Mouse (Mus musculus): ENCODE data around the gene Dbp.
"Not testable (repeated sequence)": the region's sequence is repeated elsewhere in the genome, so short reads cannot be mapped to it uniquely, and the experiment has no call there.

Gene Dbp

GRCm38 (mm10) chr7:45704730-45705442, at the start of gene Dbp:
Gene Dbp, plus strand, starts transcription at chr7:45705088.
- in situ Hi-C loops (cut with MboI; ENCODE audit: unreplicated experiment in 2 of 2), result loop anchor here (25.0 kb wide), 2 partner anchors 693 to 1168 kb away; partner anchors contain the start of genes Pold1 (in 2 of the 2), Spib (in 2 of the 2), Rras (in 1 of the 2) and Scaf1 (in 1 of the 2)

- in situ Hi-C loops (cut with MboI; ENCODE audit: unreplicated experiment in 2 of 2), result no loop called here
These were observed 44.0 kb upstream of the Dbp start for GRCm38 (mm10) chr7:45660746-45661478.

- in situ Hi-C loops (cut with MboI; ENCODE audit: unreplicated experiment in 2 of 2), result not testable (repeated sequence)
These were observed 43.2 kb upstream of the Dbp start for GRCm38 (mm10) chr7:45661702-45662101.

- in situ Hi-C loops (cut with MboI; ENCODE audit: unreplicated experiment in 2 of 2), result no loop called here
These were observed 39.4 kb upstream of the Dbp start for GRCm38 (mm10) chr7:45665303-45666138.

DNA sequence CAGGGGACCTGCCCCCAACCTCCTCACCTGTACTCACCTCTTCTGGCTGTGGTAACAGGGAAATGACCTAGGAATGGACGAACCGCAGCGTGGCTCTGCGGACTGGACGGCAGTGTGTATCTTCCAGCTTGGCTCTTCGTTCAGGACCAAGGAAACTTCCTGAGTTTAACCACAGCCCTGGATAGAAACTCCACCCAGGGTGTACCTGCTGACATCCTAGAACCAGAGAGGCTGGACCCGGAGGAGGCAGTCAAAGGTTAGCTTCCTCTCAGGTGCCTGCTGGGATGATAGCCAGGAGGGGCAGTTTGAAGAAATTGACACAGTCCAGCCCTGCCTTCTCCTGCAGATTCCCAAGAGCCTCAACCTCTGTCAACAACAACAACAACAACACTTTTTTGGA, 38.7 kb upstream of the Dbp start, which contains the start of gene Fut2:
Gene Fut2, minus strand, starts transcription at position 234 of the 400 bp plus-strand sequence.
- in situ Hi-C loops (cut with MboI; ENCODE audit: unreplicated experiment in 2 of 2), result no loop called here

DNA sequence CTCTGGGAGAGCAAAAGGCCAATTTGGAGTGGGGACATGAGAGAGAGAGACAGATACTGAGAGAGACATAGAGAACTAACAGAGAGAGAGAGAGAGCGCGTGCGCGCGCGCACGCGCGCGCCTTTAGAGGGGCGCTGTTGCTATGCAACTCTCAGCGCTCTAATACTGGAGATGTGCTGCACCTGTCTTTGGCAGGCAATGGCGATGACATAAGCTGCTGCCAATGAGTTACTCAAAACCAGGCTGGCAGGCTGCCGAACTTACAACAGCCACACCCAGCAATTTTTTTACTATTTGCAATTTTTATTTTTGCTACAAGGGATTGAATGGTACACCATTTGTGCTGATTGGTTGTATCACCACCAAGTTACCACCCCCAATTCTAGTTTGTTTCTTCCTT, 37.1 kb upstream of the Dbp start:
- in situ Hi-C loops (cut with MboI; ENCODE audit: unreplicated experiment in 2 of 2), result no loop called here

DNA sequence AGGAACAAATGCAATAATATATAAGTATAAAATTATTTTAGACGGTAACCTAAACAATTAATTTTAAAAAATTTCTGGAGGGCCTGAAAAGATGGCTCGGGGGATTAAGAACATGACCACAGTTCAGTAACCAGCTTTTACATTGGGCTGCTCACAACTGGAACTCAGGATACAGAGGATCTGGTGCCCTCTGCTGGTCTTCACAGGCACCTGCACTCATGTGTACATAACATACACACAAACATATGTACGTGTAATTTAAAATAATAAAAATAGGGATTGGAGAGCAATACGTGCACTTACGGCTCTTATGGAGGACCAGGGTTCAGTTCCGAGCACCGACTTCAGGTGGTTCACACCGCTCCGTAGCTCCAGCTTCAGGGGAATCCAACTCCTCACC, 36.0 kb upstream of the Dbp start:
- in situ Hi-C loops (cut with MboI; ENCODE audit: unreplicated experiment in 2 of 2), result no loop called here

DNA sequence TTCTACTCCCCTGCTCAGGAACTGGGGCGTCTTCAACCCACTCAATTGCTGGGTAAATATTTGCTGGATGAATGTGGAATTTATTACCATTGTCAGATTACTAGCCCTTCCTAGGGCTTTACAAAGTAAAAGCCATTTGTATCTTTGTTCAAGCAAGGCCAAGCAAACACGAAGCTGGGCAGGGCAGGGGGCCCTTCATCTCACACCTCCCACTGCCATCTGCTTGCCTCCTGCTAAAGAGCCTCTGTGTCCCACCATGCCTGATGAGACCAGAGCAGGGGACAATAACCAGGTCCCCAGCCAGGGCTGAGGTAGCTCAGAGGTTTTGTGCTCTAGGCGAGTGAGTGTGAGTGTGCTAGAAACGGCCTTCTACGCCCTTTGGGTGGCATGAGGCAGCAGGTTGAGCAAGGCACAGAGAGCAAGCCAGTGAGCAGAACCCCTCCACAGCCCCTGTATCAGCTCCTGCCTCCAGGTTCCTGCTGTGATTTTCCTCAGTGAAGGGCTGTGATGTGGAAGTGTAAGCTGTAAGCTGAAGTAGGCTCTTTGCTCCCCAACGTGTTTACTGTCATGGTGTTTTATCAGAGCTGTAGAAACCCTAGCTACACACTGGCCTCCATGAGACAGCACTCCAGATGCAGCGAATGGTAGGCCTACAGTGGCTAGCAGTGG, 27.1 kb upstream of the Dbp start:
- in situ Hi-C loops (cut with MboI; ENCODE audit: unreplicated experiment in 2 of 2), result loop anchor here in 1 of 2 experiments (25.0 kb wide), 1 partner anchor 215 kb away; the partner anchor contains the start of genes Bax and Ftl1

- in situ Hi-C loops (cut with MboI; ENCODE audit: unreplicated experiment in 2 of 2), result loop anchor here in 1 of 2 experiments (25.0 kb wide), 1 partner anchor 216 kb away; the partner anchor contains the start of genes Bax and Ftl1
These were observed 26.4 kb upstream of the Dbp start for GRCm38 (mm10) chr7:45678513-45678912.

- in situ Hi-C loops (cut with MboI; ENCODE audit: unreplicated experiment in 2 of 2), result loop anchor here (5.0 to 25.0 kb wide), 3 partner anchors 78 to 218 kb away; partner anchors contain the start of genes Bax (in 1 of the 2) and Ftl1 (in 1 of the 2)
These were observed 24.8 kb upstream of the Dbp start for GRCm38 (mm10) chr7:45679966-45680621.

DNA sequence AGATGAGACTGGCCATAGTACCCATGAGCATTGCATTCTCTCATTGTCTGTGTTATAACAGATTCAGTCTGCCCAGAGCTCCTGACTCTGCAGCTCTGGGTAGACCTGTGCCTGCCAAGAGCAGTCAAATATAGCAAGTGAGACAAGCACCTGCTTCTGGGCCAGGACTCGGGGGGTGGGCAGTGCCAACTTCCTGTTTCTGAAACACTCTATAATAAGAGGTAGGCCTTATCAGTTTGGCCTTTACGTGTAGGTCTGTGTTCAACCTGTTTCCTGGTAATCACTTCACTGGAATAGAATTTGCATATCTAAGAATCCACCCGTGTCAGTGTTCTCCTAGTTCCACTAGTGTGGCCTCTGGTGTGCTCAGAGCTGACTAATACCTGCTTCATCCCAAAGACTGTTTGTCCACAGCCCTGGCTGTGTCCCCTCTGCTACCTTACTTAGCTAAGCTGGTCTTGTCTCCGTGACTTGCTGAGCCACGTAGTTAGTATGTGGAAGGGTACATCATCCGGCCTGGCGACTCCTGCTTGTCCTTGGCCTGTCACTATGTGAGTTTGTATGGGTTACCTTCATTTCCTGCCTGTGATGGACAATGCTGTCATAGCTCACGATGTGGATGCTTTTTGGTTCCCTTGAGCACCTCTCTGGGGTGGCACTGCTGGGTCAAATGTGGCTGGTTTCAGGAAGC, 23.7 kb upstream of the Dbp start:
- in situ Hi-C loops (cut with MboI; ENCODE audit: unreplicated experiment in 2 of 2), result loop anchor here (5.0 to 25.0 kb wide), 3 partner anchors 79 to 219 kb away; partner anchors contain the start of genes Bax (in 1 of the 2) and Ftl1 (in 1 of the 2)

GRCm38 (mm10) chr7:45682144-45683126, 22.5 kb upstream of the Dbp start:
- in situ Hi-C loops (cut with MboI; ENCODE audit: unreplicated experiment in 2 of 2), result loop anchor here (5.0 to 25.0 kb wide), 3 partner anchors 80 to 220 kb away; partner anchors contain the start of genes Bax (in 1 of the 2) and Ftl1 (in 1 of the 2)

- in situ Hi-C loops (cut with MboI; ENCODE audit: unreplicated experiment in 2 of 2), result loop anchor here (5.0 to 25.0 kb wide), 3 partner anchors 81 to 221 kb away; partner anchors contain the start of genes Bax (in 1 of the 2) and Ftl1 (in 1 of the 2)
These were observed 21.4 kb upstream of the Dbp start, which contains the start of gene Ntn5 for GRCm38 (mm10) chr7:45683396-45684050. Gene Ntn5, plus strand, starts transcription at chr7:45684022.

- in situ Hi-C loops (cut with MboI; ENCODE audit: unreplicated experiment in 2 of 2), result loop anchor here (10.0 to 25.0 kb wide), 2 partner anchors 91 to 224 kb away; partner anchors contain the start of genes Bax (in 1 of the 2) and Ftl1 (in 1 of the 2)
These were observed 19.1 kb upstream of the Dbp start for GRCm38 (mm10) chr7:45685811-45686210.

- in situ Hi-C loops (cut with MboI; ENCODE audit: unreplicated experiment in 2 of 2), result loop anchor here (10.0 to 25.0 kb wide), 2 partner anchors 92 to 225 kb away; partner anchors contain the start of genes Bax (in 1 of the 2) and Ftl1 (in 1 of the 2)
These were observed 18.0 kb upstream of the Dbp start for GRCm38 (mm10) chr7:45686841-45687240.

- in situ Hi-C loops (cut with MboI; ENCODE audit: unreplicated experiment in 2 of 2), result loop anchor here (10.0 to 25.0 kb wide), 2 partner anchors 94 to 227 kb away; partner anchors contain the start of genes Bax (in 1 of the 2) and Ftl1 (in 1 of the 2)
These were observed 15.8 kb upstream of the Dbp start for GRCm38 (mm10) chr7:45689099-45689498.
